Mouse (Mus musculus) regulatory T cell (primary cell): ENCODE measurements around the gene Slc35c1.

Source experiments
- in situ Hi-C: fragments of 300-600 bp; cut with MboI, MseI; formaldehyde crosslinking; loops from one replicate; pipeline ENCODE4 v1.15.1; 2025; ENCODE audit warnings: high pct_unique_total_duplicates

Slc35c1 gene

GRCm38 (mm10) chr2:92459921-92460707, at the start of gene Slc35c1:
TSS of gene Slc35c1 (minus strand) at chr2:92460538.
- in situ Hi-C loops = loop anchor here (25.0 kb wide), 1 partner anchor 1998 kb away; no protein-coding TSS in a partner anchor

- in situ Hi-C loops = no loop called here
Measured at GRCm38 (mm10) chr2:92505291-92505690, 45.0 kb upstream of the Slc35c1 start.

- in situ Hi-C loops = no loop called here
Measured at GRCm38 (mm10) chr2:92503421-92503820, 43.1 kb upstream of the Slc35c1 start.

- in situ Hi-C loops = no loop called here
Measured at GRCm38 (mm10) chr2:92499701-92500322, 39.5 kb upstream of the Slc35c1 start.

- in situ Hi-C loops = no loop called here
Measured at GRCm38 (mm10) chr2:92497112-92497511, 36.8 kb upstream of the Slc35c1 start.

- in situ Hi-C loops = no loop called here
Measured at GRCm38 (mm10) chr2:92496681-92497080, 36.3 kb upstream of the Slc35c1 start.

GRCm38 (mm10) chr2:92494956-92495355, 34.6 kb upstream of the Slc35c1 start:
- in situ Hi-C loops = no loop called here

- in situ Hi-C loops = no loop called here
Measured at GRCm38 (mm10) chr2:92494423-92494822, 34.1 kb upstream of the Slc35c1 start.

- in situ Hi-C loops = no loop called here
Measured at GRCm38 (mm10) chr2:92493656-92494390, 33.5 kb upstream of the Slc35c1 start.

GRCm38 (mm10) chr2:92491950-92492501, 31.7 kb upstream of the Slc35c1 start:
- in situ Hi-C loops = no loop called here

GRCm38 (mm10) chr2:92490541-92490940, 30.2 kb upstream of the Slc35c1 start:
- in situ Hi-C loops = no loop called here

- in situ Hi-C loops = loop anchor here (10.0 kb wide), 1 partner anchor 1907 kb away; no protein-coding TSS in a partner anchor
Measured at GRCm38 (mm10) chr2:92487791-92488190, 27.5 kb upstream of the Slc35c1 start.

GRCm38 (mm10) chr2:92486911-92487310, 26.6 kb upstream of the Slc35c1 start:
- in situ Hi-C loops = loop anchor here (10.0 kb wide), 1 partner anchor 1908 kb away; no protein-coding TSS in a partner anchor

- in situ Hi-C loops = loop anchor here (10.0 kb wide), 1 partner anchor 1908 kb away; no protein-coding TSS in a partner anchor
Measured at GRCm38 (mm10) chr2:92486403-92486802, 26.1 kb upstream of the Slc35c1 start.

- in situ Hi-C loops = loop anchor here (10.0 kb wide), 1 partner anchor 1909 kb away; no protein-coding TSS in a partner anchor
Measured at GRCm38 (mm10) chr2:92485640-92486295, 25.4 kb upstream of the Slc35c1 start.

- in situ Hi-C loops = loop anchor here (10.0 kb wide), 1 partner anchor 1910 kb away; no protein-coding TSS in a partner anchor
Measured at GRCm38 (mm10) chr2:92484256-92485025, 24.1 kb upstream of the Slc35c1 start.

- in situ Hi-C loops = loop anchor here (10.0 kb wide), 1 partner anchor 1911 kb away; no protein-coding TSS in a partner anchor
Measured at GRCm38 (mm10) chr2:92483505-92483904, 23.2 kb upstream of the Slc35c1 start.

- in situ Hi-C loops = loop anchor here (10.0 kb wide), 1 partner anchor 1912 kb away; no protein-coding TSS in a partner anchor
Measured at GRCm38 (mm10) chr2:92482551-92482950, 22.2 kb upstream of the Slc35c1 start.

GRCm38 (mm10) chr2:92478313-92478688, 18.0 kb upstream of the Slc35c1 start:
- in situ Hi-C loops = no loop called here

GRCm38 (mm10) chr2:92477672-92478312, 17.5 kb upstream of the Slc35c1 start:
- in situ Hi-C loops = no loop called here
